Mouse (Mus musculus): ENCODE measurements around the gene Kif15. TPM values are rescaled to one million over a fixed set of nuclear protein-coding genes. Genes with fewer than 3 reads are reported as not detected.
A peak's percentile ranks its signal among the peaks of the same experiment; 100 is the strongest.

Gene Kif15
- polyA plus RNA-seq, 1 experiment from 2014 or later: 68.2 TPM

- H3K27ac ChIP-seq (replicated peaks): peak overlapping the region; percentile 91
- no peaks in the 10 kb centered on the region for H3K27me3 ChIP-seq
- 42% methylated on average over 18 of the region's 24 CpGs for WGBS
- peak overlapping the region; percentile 81 for H3K9ac ChIP-seq (replicated peaks)
- no peaks in the 10 kb centered on the region for H3K9me3 ChIP-seq
- H3K36me3 ChIP-seq: peaks cover 10% of the 10 kb centered on the region; the same call in 1 of the 2 replicates
- H3K4me2 ChIP-seq (replicated peaks): peak overlapping the region; percentile 73
- ATAC-seq (ENCODE audit: low FRiP score, low read depth): peak; percentile 57
- peaks cover 17% of the 10 kb centered on the region for H3K4me1 ChIP-seq
- H3K4me3 ChIP-seq: peak overlapping the region; percentile 80
Observed at GRCm38 (mm10) chr9:123021636-123022379, 71.0 kb downstream of the Kif15 start.

- Histone ChIP-seq H3K4me2 (replicated peaks) (no peak overlapping the region), H3K4me1 (peaks cover 17% of the 10 kb centered on the region), H3K9ac (replicated peaks) (no peak overlapping the region), H3K27me3 (no peaks in the 10 kb centered on the region), H3K9me3 (no peaks in the 10 kb centered on the region), H3K36me3 (no peaks in the 10 kb centered on the region), H3K4me3 (no peak overlapping the region), H3K27ac (replicated peaks) (no peak overlapping the region)
- ATAC-seq (ENCODE audit: low FRiP score, low read depth): no peak
- WGBS: 80% methylated on average over 2 of the region's 2 CpGs
Observed at GRCm38 (mm10) chr9:123024201-123024600, 73.4 kb downstream of the Kif15 start.

GRCm38 (mm10) chr9:123031496-123032246 lies 80.8 kb downstream of the Kif15 start:
- no peaks in the 10 kb centered on the region for H3K9me3 ChIP-seq
- H3K4me3 ChIP-seq: no peak overlapping the region
- 89% methylated on average over 13 of the region's 13 CpGs for WGBS
- ATAC-seq (ENCODE audit: low FRiP score, low read depth): no peak
- H3K4me1 ChIP-seq: no peaks in the 10 kb centered on the region
- H3K36me3 ChIP-seq: no peaks in the 10 kb centered on the region
- no peaks in the 10 kb centered on the region for H3K27me3 ChIP-seq
- no peak overlapping the region for H3K27ac ChIP-seq (replicated peaks)
- H3K4me2 ChIP-seq (replicated peaks): no peak overlapping the region
- no peak overlapping the region for H3K9ac ChIP-seq (replicated peaks)

GRCm38 (mm10) chr9:123034426-123034825 lies 83.6 kb downstream of the Kif15 start, which contains the start of gene Tgm4:
Gene Tgm4, plus strand, starts transcription at chr9:123034726.
- no peaks in the 10 kb centered on the region for H3K9me3 ChIP-seq
- H3K4me1 ChIP-seq: no peaks in the 10 kb centered on the region
- H3K4me2 ChIP-seq (replicated peaks): no peak within 1 kb of the TSS
- no peak for ATAC-seq (ENCODE audit: low FRiP score, low read depth)
- 81% methylated on average over 4 of the region's 4 CpGs for WGBS
- no peaks in the 10 kb centered on the region for H3K36me3 ChIP-seq
- H3K27ac ChIP-seq (replicated peaks): no peak within 1 kb of the TSS
- H3K9ac ChIP-seq (replicated peaks): no peak within 1 kb of the TSS
- no peak within 1 kb of the TSS for H3K4me3 ChIP-seq
- no peaks in the 10 kb centered on the region for H3K27me3 ChIP-seq

DNA sequence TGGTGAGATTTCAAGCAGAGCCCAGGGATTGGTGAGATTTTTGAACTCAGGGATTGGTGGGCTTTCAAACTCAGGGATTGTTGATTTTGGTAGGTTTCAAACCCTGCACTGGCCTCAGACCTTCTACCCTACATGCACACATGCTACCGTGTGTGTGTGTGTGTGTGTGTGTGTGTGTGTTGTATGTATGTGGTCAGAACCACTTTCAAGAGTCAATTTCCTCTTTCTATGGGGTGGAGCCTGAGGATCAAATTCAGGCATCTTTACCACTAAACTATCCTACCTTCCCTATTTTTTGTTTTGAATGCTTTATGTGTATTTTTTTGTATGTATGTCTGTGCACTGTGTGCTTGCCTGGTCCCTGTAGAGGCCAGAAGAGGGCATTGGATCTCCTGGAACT lies 96.8 kb downstream of the Kif15 start:
- Histone ChIP-seq H3K4me2 (replicated peaks) (no peak overlapping the region), H3K36me3 (no peaks in the 10 kb centered on the region), H3K4me3 (no peak overlapping the region), H3K9ac (replicated peaks) (no peak overlapping the region), H3K9me3 (no peaks in the 10 kb centered on the region), H3K27me3 (no peaks in the 10 kb centered on the region), H3K4me1 (no peaks in the 10 kb centered on the region), H3K27ac (replicated peaks) (no peak overlapping the region)
- ATAC-seq (ENCODE audit: low FRiP score, low read depth): no peak
- 100% methylated on average over 1 of the region's 1 CpGs for WGBS

- no peak for ATAC-seq (ENCODE audit: low FRiP score, low read depth)
- Histone ChIP-seq H3K27ac (replicated peaks) (no peak overlapping the region), H3K4me3 (no peak overlapping the region), H3K4me2 (replicated peaks) (no peak overlapping the region), H3K9me3 (no peaks in the 10 kb centered on the region), H3K27me3 (no peaks in the 10 kb centered on the region), H3K4me1 (no peaks in the 10 kb centered on the region), H3K9ac (replicated peaks) (no peak overlapping the region), H3K36me3 (no peaks in the 10 kb centered on the region)
Observed at GRCm38 (mm10) chr9:123058724-123059292, 108.0 kb downstream of the Kif15 start.

DNA sequence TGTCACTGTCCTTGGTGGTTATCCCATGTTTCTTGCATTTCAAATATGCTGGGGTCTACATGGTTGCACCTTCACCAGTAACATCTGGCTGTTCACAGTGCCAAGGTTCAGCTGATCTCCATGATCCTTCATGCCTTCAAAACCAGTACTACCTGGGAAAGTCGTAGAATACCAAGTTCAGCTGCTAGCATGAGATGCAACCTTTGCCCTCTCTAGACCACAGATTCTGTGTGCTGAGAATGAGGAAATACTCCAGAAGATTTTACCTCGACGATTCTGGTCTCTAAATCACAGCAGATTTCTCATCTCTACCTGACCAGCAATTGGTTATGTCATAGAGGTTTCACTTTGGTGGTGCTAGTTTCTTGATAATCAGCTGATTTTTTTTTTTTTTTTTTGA lies 109.3 kb downstream of the Kif15 start:
- WGBS: 93% methylated on average over 3 of the region's 3 CpGs
- Histone ChIP-seq H3K9ac (replicated peaks) (no peak overlapping the region), H3K4me1 (no peaks in the 10 kb centered on the region), H3K9me3 (no peaks in the 10 kb centered on the region), H3K36me3 (no peaks in the 10 kb centered on the region), H3K27ac (replicated peaks) (no peak overlapping the region), H3K27me3 (no peaks in the 10 kb centered on the region), H3K4me2 (replicated peaks) (no peak overlapping the region), H3K4me3 (no peak overlapping the region)
- no peak for ATAC-seq (ENCODE audit: low FRiP score, low read depth)

Other genes starting within 250 kb of the Kif15 start
- not detected in 2 replicates for gene Topaz1, start 203.7 kb upstream of the Kif15 start, polyA plus RNA-seq (2016; fragmentation: Nextera tagmentation; extraction: Ambion mirVana)
- gene Tcaim, start 145.5 kb upstream of the Kif15 start, polyA plus RNA-seq (2016; fragmentation: Nextera tagmentation; extraction: Ambion mirVana): 7.4 and 7.7 TPM in 2 replicates
- 0.32 TPM in 1 of 2 replicates, not detected in the other for gene Gm35549, start 107.0 kb upstream of the Kif15 start, polyA plus RNA-seq (2016; fragmentation: Nextera tagmentation; extraction: Ambion mirVana)
- 124 and 134 TPM in 2 replicates for gene Zfp445, start 85.0 kb upstream of the Kif15 start, polyA plus RNA-seq (2016; fragmentation: Nextera tagmentation; extraction: Ambion mirVana)
- gene Zkscan7, start 65.4 kb upstream of the Kif15 start, polyA plus RNA-seq (2016; fragmentation: Nextera tagmentation; extraction: Ambion mirVana): 4.5 and 4.8 TPM in 2 replicates
- gene Zfp105, start 28.0 kb upstream of the Kif15 start, polyA plus RNA-seq (2016; fragmentation: Nextera tagmentation; extraction: Ambion mirVana): 34.1 and 38.1 TPM in 2 replicates
- gene 1110059G10Rik, start within 50 bp of the Kif15 start, polyA plus RNA-seq (2016; fragmentation: Nextera tagmentation; extraction: Ambion mirVana): 32.0 and 34.3 TPM in 2 replicates
- gene Tmem42, start 70.3 kb downstream of the Kif15 start, polyA plus RNA-seq (2016; fragmentation: Nextera tagmentation; extraction: Ambion mirVana): 18.4 and 18.8 TPM in 2 replicates
- gene Tgm4, start 83.7 kb downstream of the Kif15 start, polyA plus RNA-seq (2016; fragmentation: Nextera tagmentation; extraction: Ambion mirVana): 0.57 and 1.5 TPM in 2 replicates
- 84.1 and 86.4 TPM in 2 replicates for gene Zdhhc3, start 162.2 kb downstream of the Kif15 start, polyA plus RNA-seq (2016; fragmentation: Nextera tagmentation; extraction: Ambion mirVana)
- gene Exosc7, start 162.2 kb downstream of the Kif15 start, polyA plus RNA-seq (2016; fragmentation: Nextera tagmentation; extraction: Ambion mirVana): 96.5 and 103 TPM in 2 replicates
- gene Clec3b, start 199.9 kb downstream of the Kif15 start, polyA plus RNA-seq (2016; fragmentation: Nextera tagmentation; extraction: Ambion mirVana): 0.31 TPM in 1 of 2 replicates, not detected in the other

All from midbrain, embryonic 12.5 days (tissue).